Mouse (Mus musculus): Measurements from ENCODE around the gene 1110002E22Rik.

1110002E22Rik gene

GRCm38 (mm10) chr3:138064732-138065645 is at the start of gene 1110002E22Rik:
TSS of gene 1110002E22Rik (plus strand) at chr3:138065052.
- in situ Hi-C loops (cut with MboI, MseI): no loop called here

- in situ Hi-C loops (cut with MboI, MseI): no loop called here
Observed at GRCm38 (mm10) chr3:138016810-138017209, 48.0 kb upstream of the 1110002E22Rik start.

DNA sequence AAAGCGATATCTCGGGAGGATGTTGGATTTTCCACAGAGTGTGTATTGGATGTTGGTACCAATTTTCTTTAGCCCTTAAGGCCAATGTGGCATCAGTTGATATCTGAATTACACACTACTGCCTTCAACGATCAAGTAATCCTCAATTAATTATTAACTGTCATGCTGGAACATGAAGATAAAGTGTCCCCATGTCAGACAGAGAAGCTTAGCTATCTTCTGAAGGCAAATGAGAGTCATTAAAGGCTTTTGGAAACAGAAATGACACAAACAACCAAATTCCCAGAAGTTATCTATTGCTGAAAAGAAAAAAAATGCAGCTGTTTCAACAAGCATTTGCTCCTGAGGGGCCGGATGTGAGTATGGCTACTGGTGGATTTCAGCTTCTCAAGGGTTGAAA is 42.8 kb upstream of the 1110002E22Rik start:
- in situ Hi-C loops (cut with MboI, MseI): no loop called here

GRCm38 (mm10) chr3:138022651-138023050 is 42.2 kb upstream of the 1110002E22Rik start:
- in situ Hi-C loops (cut with MboI, MseI): no loop called here

- in situ Hi-C loops (cut with MboI, MseI): no loop called here
Observed at GRCm38 (mm10) chr3:138026286-138026685, 38.6 kb upstream of the 1110002E22Rik start.

- in situ Hi-C loops (cut with MboI, MseI): no loop called here
Observed at GRCm38 (mm10) chr3:138027575-138028362, 37.1 kb upstream of the 1110002E22Rik start.

DNA sequence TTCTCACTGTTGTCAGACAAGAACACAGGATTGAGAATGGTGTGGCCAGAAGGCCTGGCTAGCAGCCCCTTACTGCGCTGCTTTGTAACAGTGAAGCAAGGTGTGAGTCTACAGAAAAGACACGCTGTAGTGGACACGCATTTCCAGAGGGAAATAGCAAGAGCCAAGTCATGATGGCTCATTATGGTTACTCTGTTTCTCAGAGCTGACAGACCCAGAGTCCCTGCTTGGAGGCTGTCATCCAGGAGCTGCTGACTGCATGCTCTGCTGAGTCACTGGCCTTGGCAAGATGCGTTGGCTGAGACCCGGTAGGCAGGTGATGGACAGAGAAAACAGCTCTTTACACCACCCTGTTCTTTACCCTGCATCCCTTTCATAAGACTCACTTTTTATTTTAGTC is 35.5 kb upstream of the 1110002E22Rik start:
- in situ Hi-C loops (cut with MboI, MseI): no loop called here

DNA sequence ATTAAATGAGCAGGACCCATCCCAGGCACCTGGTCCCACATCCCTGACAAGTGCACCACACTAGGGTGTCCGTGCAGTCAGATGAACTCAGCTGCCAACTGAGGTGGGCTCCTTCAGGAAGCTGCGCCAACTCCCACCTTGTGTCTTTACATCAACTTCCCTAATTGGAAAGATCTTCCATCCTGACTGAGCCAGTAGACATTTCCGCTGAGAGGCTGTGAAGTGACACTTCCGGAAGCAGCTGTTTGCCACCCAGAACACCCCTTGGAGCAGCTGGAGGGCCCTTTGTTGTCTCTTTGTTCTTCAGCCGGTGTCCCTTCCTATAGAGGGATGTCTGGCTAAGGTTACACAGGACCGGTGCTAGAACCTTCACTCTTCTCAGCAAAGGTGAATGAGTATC is 34.3 kb upstream of the 1110002E22Rik start:
- in situ Hi-C loops (cut with MboI, MseI): no loop called here

GRCm38 (mm10) chr3:138033986-138034385 is 30.9 kb upstream of the 1110002E22Rik start:
- in situ Hi-C loops (cut with MboI, MseI): no loop called here

- in situ Hi-C loops (cut with MboI, MseI): no loop called here
Observed at GRCm38 (mm10) chr3:138040938-138041337, 23.9 kb upstream of the 1110002E22Rik start.

- in situ Hi-C loops (cut with MboI, MseI): no loop called here
Observed at GRCm38 (mm10) chr3:138041591-138042301, 23.1 kb upstream of the 1110002E22Rik start.

- in situ Hi-C loops (cut with MboI, MseI): no loop called here
Observed at GRCm38 (mm10) chr3:138043316-138043715, 21.5 kb upstream of the 1110002E22Rik start.

DNA sequence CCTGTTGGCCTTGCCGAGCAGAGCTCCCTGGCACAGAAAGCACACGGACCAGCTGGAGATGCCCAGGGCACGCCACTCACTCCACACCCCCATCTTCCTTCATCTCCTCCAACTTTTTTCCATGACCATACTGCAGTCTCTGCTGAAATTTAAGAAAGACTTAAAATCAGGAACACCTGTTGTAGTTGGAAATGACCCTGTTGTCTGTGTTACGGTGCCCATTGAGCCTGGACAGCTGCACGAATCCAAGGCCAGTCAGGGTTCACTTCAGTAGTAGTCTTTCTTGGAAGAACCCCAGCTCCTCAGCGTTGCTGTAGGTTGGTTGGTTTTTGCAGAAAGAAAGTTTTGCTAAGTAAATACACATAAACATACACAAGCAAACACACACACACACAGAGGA is 15.3 kb upstream of the 1110002E22Rik start:
- in situ Hi-C loops (cut with MboI, MseI): no loop called here

DNA sequence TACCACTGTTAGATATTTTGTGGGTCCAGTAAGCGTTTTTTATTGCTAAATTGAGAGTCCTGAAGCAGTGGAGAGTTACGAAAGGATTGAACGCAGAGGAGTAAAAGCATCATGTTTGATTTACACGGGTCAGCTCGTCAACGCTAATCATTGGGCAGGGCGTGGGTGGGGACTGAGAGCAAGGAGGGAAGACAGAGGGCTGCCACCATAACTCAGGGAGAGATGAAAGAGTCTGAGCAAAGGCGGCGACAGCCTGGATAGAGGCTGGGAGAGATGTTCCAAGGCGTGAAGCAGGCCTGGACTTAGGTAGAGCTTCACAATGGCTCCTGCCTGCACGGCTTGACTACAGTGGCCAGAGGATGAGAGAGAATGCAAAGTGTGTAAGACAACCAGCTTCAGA is 14.1 kb upstream of the 1110002E22Rik start:
- in situ Hi-C loops (cut with MboI, MseI): no loop called here

DNA sequence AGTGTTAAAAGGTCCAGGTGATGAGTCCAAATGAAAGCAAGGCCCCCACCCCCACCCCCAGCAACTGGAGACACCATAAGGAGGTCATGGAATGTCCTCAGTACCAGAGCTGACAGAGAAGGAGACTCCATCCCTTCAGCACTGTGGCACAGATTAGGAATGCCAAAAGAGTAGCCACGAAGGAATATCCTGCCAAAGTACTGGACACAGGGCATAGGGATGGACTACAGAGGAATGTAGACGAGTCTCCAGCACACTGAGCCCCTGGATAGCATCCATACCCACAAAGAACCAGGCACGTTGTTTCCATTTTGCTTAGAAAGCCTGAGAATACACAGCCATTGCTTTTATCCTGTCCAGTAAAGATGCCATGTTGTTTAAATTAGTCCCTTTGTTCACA is 13.4 kb upstream of the 1110002E22Rik start:
- in situ Hi-C loops (cut with MboI, MseI): no loop called here

- in situ Hi-C loops (cut with MboI, MseI): no loop called here
Observed at GRCm38 (mm10) chr3:138053969-138054368, 10.9 kb upstream of the 1110002E22Rik start.

GRCm38 (mm10) chr3:138056976-138057375 is 7.9 kb upstream of the 1110002E22Rik start:
- in situ Hi-C loops (cut with MboI, MseI): no loop called here

GRCm38 (mm10) chr3:138058226-138058625 is 6.6 kb upstream of the 1110002E22Rik start:
- in situ Hi-C loops (cut with MboI, MseI): no loop called here

DNA sequence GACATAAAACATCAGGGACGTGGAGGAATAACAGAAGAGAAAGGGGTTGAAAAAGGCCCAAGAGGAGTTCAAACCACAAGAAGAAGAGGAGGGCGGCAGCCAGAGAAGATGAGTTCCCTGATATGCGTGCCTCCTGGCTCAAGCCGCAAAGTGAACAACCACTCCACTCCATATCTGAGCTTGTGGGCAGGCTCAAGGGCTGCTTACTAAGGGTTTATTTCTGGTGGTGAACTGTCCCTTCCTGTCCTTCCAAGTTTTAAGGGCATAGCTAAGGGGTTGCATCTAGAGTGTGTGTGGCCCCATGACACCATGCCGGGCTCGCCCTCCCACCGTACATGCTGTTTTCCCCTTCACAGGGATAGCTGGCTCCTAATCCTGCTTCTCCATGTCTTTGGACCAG is 4.4 kb upstream of the 1110002E22Rik start:
- in situ Hi-C loops (cut with MboI, MseI): no loop called here

DNA sequence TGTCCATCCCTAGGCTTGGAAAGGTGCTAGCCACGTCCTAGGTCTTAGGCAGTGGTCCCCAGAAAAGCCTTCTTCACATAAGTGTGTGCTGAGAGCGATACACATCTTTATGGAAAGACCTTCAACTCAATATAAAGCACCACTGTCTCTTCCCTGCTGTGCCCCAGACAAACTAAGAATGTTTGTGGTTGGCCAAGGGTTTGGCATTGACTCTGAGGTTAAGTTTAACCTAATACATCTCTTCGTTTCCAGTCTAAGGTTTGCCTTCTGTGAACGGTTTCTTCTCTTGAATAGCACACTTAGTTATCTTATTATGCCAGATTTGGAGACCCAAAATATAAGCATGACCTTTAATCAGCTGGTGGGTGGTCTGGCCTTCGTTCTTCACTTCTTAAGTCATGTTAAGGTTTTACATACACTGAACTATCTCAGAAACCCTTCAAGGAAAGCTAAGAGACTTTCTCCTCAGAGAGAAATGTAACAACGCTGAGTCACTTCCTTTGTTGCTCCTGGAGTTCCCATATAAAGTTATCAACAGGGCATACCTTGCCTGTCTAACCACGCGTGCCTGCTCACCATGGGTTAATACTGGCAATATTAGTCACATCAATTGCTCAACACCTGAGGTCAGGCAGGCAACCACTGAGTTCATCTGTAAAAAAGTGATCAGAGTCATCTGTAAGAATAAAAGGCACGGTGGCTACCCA is 3.5 kb upstream of the 1110002E22Rik start:
- in situ Hi-C loops (cut with MboI, MseI): no loop called here

DNA sequence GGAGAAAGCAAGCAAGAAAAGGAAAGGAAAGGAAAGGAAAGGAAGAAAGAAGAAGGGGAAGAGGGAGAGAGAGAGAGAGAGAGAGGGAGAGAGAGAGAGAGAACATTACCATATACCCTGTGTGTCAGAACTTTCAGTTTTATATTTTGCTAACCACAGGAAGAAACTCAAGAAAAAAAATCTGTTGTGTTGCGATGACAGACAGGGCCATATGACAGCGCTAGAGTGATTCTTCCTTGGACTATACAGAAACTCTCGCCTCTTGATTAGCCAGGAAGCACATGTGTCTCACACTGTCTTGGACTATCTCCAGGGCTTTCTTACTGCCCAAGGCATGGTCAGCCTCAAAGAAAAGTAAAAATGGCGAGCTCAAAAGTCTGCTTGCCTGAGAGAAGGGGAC is 2.2 kb upstream of the 1110002E22Rik start:
- in situ Hi-C loops (cut with MboI, MseI): no loop called here

Data from T-helper 1 cell (primary cell).